Mouse (Mus musculus): ENCODE measurements around the gene Gm2564. TPM values are rescaled to one million over a fixed set of nuclear protein-coding genes. Genes with fewer than 3 reads are reported as not detected.
"Not testable (repeated sequence)": the region's sequence is repeated elsewhere in the genome, so short reads cannot be mapped to it uniquely, and the experiment has no call there.

The Gm2564 gene
- polyA plus RNA-seq (2014; fragmentation: Nextera tagmentation; extraction: Ambion mirVana) = not detected in 2 replicates

DNA sequence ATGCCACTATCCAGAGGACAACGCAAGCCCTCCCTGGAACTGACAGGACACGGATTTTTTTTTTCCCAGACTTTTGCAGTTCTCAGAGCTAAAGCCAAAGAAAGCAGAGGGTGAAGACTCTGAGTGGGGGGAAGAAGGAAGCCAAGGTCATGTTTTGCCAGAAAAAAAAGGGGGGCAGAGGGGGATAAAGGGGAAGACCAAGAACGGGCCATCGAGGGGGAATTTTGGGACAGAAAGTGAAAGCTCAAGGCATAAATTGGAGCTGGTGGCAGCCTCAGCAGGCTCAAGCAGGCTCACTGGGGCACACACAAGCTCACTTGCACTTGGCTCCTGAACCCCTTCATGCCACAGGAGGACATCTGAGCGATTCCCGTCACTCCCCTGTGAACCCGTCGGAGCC, at the start of gene Gm2564:
Gene Gm2564, plus strand, starts transcription at position 301 of the 400 bp plus-strand sequence.
- not testable (repeated sequence) for H3K36me3 ChIP-seq (ENCODE audit: control insufficient read depth, insufficient read depth, low read length); H3K4me2 ChIP-seq (ENCODE audit: low read depth, low read length); ATAC-seq (ENCODE audit: low read depth); H3K27me3 ChIP-seq (ENCODE audit: control insufficient read depth, insufficient read depth, low read length); H3K9me3 ChIP-seq (ENCODE audit: control insufficient read depth, low read length); H3K27ac ChIP-seq (ENCODE audit: low read depth, low read length); H3K4me3 ChIP-seq (ENCODE audit: low read depth, low read length); H3K9ac ChIP-seq (replicated peaks; ENCODE audit: low read depth, low read length); H3K4me1 ChIP-seq (ENCODE audit: control insufficient read depth, insufficient read depth, low read length)
- no CpG with 5 or more reads among the region's 8 CpGs for WGBS

DNA sequence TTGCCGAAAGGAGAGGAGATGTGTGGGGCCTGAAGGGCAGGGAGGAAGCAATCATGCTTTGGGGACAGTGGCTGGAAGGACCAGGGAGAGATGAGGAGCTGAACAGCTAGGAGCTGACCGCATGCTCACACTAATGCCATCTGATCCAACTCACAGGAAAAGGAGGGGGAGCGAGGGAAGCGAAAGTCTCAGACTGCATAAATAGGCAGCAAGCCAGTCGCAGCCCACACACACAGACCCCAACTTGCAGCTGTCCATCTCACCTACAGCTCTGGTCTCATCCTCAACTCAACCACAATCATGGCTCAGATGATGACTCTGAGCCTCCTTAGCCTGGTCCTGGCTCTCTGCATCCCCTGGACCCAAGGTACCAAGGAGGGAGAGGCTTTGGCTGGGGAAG, 17.6 kb upstream of the Gm2564 start, which contains the start of gene Gm10591:
Gene Gm10591, plus strand, starts transcription at position 301 of the 400 bp plus-strand sequence.
- not testable (repeated sequence) for H3K27ac ChIP-seq (ENCODE audit: low read depth, low read length); H3K36me3 ChIP-seq (ENCODE audit: control insufficient read depth, insufficient read depth, low read length); ATAC-seq (ENCODE audit: low read depth); H3K4me1 ChIP-seq (ENCODE audit: control insufficient read depth, insufficient read depth, low read length); H3K9ac ChIP-seq (replicated peaks; ENCODE audit: low read depth, low read length); H3K4me3 ChIP-seq (ENCODE audit: low read depth, low read length); H3K9me3 ChIP-seq (ENCODE audit: control insufficient read depth, low read length); H3K27me3 ChIP-seq (ENCODE audit: control insufficient read depth, insufficient read depth, low read length); H3K4me2 ChIP-seq (ENCODE audit: low read depth, low read length)
- no CpG with 5 or more reads among the region's 5 CpGs for WGBS

DNA sequence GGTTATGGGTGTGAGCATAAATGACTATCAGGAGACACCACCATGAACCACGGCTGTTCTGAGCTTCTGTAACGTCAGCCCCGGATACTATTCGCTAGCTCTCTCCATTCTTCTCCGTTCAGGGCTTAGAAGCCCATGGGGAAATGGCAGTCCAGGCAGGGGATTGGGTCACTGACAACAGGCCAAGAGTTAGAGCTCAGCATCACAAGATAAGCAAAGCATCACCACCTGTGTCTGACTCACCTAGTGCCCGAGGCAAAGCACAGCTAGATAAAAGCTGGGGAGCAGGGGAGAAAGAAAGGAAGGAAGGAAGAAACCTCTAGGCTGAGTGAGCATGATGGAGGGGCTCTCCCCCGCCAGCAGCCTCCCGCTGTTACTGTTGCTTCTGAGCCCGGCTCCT, 25.4 kb downstream of the Gm2564 start, which contains the start of gene Ccl27b:
Gene Ccl27b, plus strand, starts transcription at position 301 of the 400 bp plus-strand sequence.
- H3K4me2 ChIP-seq (ENCODE audit: low read depth, low read length); H3K9ac ChIP-seq (replicated peaks; ENCODE audit: low read depth, low read length); ATAC-seq (ENCODE audit: low read depth); H3K27me3 ChIP-seq (ENCODE audit: control insufficient read depth, insufficient read depth, low read length); H3K4me1 ChIP-seq (ENCODE audit: control insufficient read depth, insufficient read depth, low read length); H3K27ac ChIP-seq (ENCODE audit: low read depth, low read length); H3K36me3 ChIP-seq (ENCODE audit: control insufficient read depth, insufficient read depth, low read length); H3K9me3 ChIP-seq (ENCODE audit: control insufficient read depth, low read length); H3K4me3 ChIP-seq (ENCODE audit: low read depth, low read length): not testable (repeated sequence)
- no CpG with 5 or more reads among the region's 9 CpGs for WGBS

DNA sequence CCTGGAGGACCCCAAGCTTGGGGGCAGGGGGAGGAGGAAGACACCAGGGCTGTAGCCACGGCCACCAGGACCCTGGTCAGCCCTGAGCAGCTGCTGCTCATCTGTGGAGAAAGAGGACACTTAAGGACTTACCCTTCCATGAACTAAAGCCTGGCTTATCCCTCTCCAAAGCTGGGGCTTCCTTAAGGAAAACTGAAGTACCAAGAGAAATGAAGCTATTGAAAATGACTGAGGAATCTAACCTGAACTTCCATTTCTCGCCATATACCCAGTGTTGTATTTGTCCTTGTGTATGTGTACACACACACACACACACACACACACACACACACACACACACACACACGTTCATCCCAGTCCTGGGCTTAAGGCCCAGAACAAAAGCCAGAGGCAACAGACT, 32.3 kb downstream of the Gm2564 start, which contains the start of gene Il11ra2:
Gene Il11ra2, minus strand, starts transcription at position 101 of the 400 bp plus-strand sequence.
- not testable (repeated sequence) for H3K36me3 ChIP-seq (ENCODE audit: control insufficient read depth, insufficient read depth, low read length); ATAC-seq (ENCODE audit: low read depth)
- no CpG with 5 or more reads among the region's 3 CpGs for WGBS

DNA sequence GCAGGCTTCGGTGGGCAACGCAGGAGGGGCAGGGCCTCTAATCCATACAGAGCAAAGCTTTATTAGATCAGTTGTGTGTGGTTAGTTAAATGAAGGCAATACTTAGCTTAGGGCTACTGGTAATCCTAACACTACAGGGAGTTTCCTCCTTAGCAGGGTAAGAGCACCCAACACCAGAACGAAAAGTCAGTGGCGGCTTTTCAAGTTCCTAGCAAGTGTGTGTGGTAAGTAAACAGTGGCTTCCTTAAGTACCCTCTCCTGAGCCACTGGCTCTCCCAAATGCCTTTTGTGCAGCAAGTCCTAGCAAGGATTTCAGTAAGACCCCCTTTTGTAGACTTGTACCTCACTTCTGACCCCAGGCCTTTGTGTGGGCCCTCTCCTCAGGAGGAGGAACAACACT, 45.9 kb downstream of the Gm2564 start:
- H3K4me1 ChIP-seq (ENCODE audit: control insufficient read depth, insufficient read depth, low read length); H3K9ac ChIP-seq (replicated peaks; ENCODE audit: low read depth, low read length); H3K27me3 ChIP-seq (ENCODE audit: control insufficient read depth, insufficient read depth, low read length); H3K27ac ChIP-seq (ENCODE audit: low read depth, low read length); H3K9me3 ChIP-seq (ENCODE audit: control insufficient read depth, low read length); ATAC-seq (ENCODE audit: low read depth); H3K4me2 ChIP-seq (ENCODE audit: low read depth, low read length); H3K36me3 ChIP-seq (ENCODE audit: control insufficient read depth, insufficient read depth, low read length); H3K4me3 ChIP-seq (ENCODE audit: low read depth, low read length): not testable (repeated sequence)
- WGBS = no CpG with 5 or more reads among the region's 4 CpGs

More for the DNA sequence above, 32.3 kb downstream of the Gm2564 start, which contains the start of gene Il11ra2:
- H3K27me3 ChIP-seq (ENCODE audit: control insufficient read depth, insufficient read depth, low read length); H3K4me1 ChIP-seq (ENCODE audit: control insufficient read depth, insufficient read depth, low read length); H3K27ac ChIP-seq (ENCODE audit: low read depth, low read length); H3K4me2 ChIP-seq (ENCODE audit: low read depth, low read length); H3K4me3 ChIP-seq (ENCODE audit: low read depth, low read length); H3K9me3 ChIP-seq (ENCODE audit: control insufficient read depth, low read length); H3K9ac ChIP-seq (replicated peaks; ENCODE audit: low read depth, low read length): not testable (repeated sequence)

DNA sequence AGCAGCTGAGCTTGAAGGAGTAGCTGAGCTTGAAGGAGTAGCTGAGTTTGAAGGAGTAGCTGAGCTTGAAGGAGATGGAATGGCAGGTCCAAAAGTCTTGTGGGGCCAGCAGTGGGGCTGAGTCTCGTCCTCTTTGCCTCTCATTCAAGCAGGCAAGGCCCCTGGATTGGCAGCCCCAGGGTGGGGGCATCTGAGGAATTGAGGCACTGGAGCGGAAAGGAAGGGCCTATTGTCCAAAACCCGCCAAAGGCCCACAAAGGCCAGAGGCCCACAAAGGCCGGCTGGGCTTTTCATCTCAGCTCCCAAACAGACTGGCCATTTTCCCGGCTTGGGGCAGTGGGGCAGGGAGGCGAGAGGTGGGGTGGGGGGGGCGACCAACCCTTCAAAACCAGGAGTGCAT, 49.8 kb downstream of the Gm2564 start:
- no CpG with 5 or more reads among the region's 7 CpGs for WGBS
- H3K36me3 ChIP-seq (ENCODE audit: control insufficient read depth, insufficient read depth, low read length); H3K27ac ChIP-seq (ENCODE audit: low read depth, low read length); H3K9ac ChIP-seq (replicated peaks; ENCODE audit: low read depth, low read length); H3K9me3 ChIP-seq (ENCODE audit: control insufficient read depth, low read length); ATAC-seq (ENCODE audit: low read depth); H3K4me3 ChIP-seq (ENCODE audit: low read depth, low read length); H3K4me1 ChIP-seq (ENCODE audit: control insufficient read depth, insufficient read depth, low read length); H3K27me3 ChIP-seq (ENCODE audit: control insufficient read depth, insufficient read depth, low read length); H3K4me2 ChIP-seq (ENCODE audit: low read depth, low read length): not testable (repeated sequence)

DNA sequence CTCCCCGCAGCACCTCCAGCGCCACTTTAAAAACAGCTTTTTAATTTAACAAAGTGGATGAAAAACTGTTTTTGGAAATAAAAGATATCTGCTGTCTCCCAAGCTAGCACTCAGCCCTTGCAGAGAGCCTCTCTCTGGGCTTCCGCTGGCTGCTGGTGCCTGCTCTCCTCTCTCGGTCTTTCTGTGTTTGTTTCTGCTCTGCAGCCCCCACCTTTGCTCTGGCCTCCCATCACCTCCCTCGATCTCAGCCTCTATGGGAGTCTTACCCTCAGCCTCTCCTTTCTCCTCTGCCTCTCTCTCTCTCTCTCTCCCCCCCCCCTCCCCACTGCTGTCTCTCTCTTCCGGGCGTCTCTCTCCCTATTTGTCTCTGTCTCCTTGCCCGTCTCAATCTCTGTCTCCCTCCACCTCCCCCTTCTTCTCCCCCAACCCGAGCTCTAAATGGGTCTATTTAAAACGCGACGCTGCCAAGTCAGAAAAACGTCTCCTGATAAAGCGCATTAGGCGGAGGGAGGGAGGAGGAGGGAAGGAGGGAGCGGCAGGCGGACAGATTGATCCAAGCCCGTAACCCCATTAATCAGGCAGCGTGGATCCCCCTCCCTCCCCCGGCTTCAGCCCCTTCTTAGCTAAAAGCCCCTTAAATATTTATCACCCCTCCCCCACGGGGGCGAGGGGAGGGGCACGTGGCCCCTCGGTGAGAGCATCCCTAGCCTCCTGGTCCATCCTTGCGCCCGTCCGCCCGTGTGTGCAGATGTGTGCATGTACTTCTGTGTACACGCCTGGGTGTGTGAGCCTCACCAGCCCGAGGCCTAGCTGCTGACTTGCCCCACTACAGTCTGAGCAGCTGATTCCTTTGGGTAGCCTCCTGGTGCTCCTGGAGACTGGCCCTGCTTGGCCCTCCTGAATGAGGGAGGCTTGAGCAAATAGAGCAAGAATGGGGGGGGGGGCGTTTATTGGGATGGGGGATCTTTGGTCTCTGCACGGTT, 51.1 kb downstream of the Gm2564 start:
- not testable (repeated sequence) for H3K9ac ChIP-seq (replicated peaks; ENCODE audit: low read depth, low read length); H3K36me3 ChIP-seq (ENCODE audit: control insufficient read depth, insufficient read depth, low read length); H3K27ac ChIP-seq (ENCODE audit: low read depth, low read length); H3K27me3 ChIP-seq (ENCODE audit: control insufficient read depth, insufficient read depth, low read length); H3K4me2 ChIP-seq (ENCODE audit: low read depth, low read length); H3K9me3 ChIP-seq (ENCODE audit: control insufficient read depth, low read length); H3K4me1 ChIP-seq (ENCODE audit: control insufficient read depth, insufficient read depth, low read length); H3K4me3 ChIP-seq (ENCODE audit: low read depth, low read length)
- WGBS = no CpG with 5 or more reads among the region's 32 CpGs
- ATAC-seq (ENCODE audit: low read depth) = peak; percentile 63; the same call in 1 of the 2 replicates
